Mouse (Mus musculus) lung, postnatal 14 days (tissue): ENCODE results near the gene Tmem150a.

Experiments
- DNase-seq: peaks from one replicate; pipeline ENCODE4 v3.0.0; 2021

The Tmem150a gene

GRCm38 (mm10) chr6:72355066-72355911 lies at the start of gene Tmem150a:
Tmem150a (plus strand) TSS chr6:72355447.
- peak; percentile 83 for DNase-seq

- DNase-seq, result no peak
Measured at GRCm38 (mm10) chr6:72312198-72312597, 43.0 kb upstream of the Tmem150a start.

- DNase-seq, result no peak
Measured at GRCm38 (mm10) chr6:72313124-72313867, 42.0 kb upstream of the Tmem150a start.

- no peak for DNase-seq
Measured at GRCm38 (mm10) chr6:72315384-72315783, 39.9 kb upstream of the Tmem150a start.

- no peak for DNase-seq
Measured at GRCm38 (mm10) chr6:72316044-72316443, 39.2 kb upstream of the Tmem150a start.

- no peak for DNase-seq
Measured at GRCm38 (mm10) chr6:72318440-72318839, 36.8 kb upstream of the Tmem150a start.

GRCm38 (mm10) chr6:72319019-72319418 lies 36.2 kb upstream of the Tmem150a start:
- peak; percentile 70 for DNase-seq

GRCm38 (mm10) chr6:72322936-72323335 lies 32.3 kb upstream of the Tmem150a start:
- DNase-seq, result no peak

GRCm38 (mm10) chr6:72323786-72324508 lies 31.3 kb upstream of the Tmem150a start:
- DNase-seq, result no peak

- peak; percentile 65 for DNase-seq
Measured at GRCm38 (mm10) chr6:72326274-72326673, 29.0 kb upstream of the Tmem150a start.

GRCm38 (mm10) chr6:72329019-72329418 lies 26.2 kb upstream of the Tmem150a start:
- DNase-seq, result no peak

GRCm38 (mm10) chr6:72330133-72330532 lies 25.1 kb upstream of the Tmem150a start:
- DNase-seq, result no peak

- no peak for DNase-seq
Measured at GRCm38 (mm10) chr6:72333111-72333510, 22.1 kb upstream of the Tmem150a start.

GRCm38 (mm10) chr6:72340481-72340880 lies 14.8 kb upstream of the Tmem150a start:
- DNase-seq, result no peak

- DNase-seq, result no peak
Measured at GRCm38 (mm10) chr6:72344396-72345073, 10.7 kb upstream of the Tmem150a start.

GRCm38 (mm10) chr6:72345074-72345567 lies 10.1 kb upstream of the Tmem150a start, which contains the start of gene Usp39:
Usp39 (minus strand) TSS chr6:72345184.
- peak; percentile 93 for DNase-seq

- no peak for DNase-seq
Measured at GRCm38 (mm10) chr6:72345633-72346032, 9.6 kb upstream of the Tmem150a start.

GRCm38 (mm10) chr6:72346261-72346660 lies 9.0 kb upstream of the Tmem150a start:
- DNase-seq, result no peak

- DNase-seq, result peak; percentile 76
Measured at GRCm38 (mm10) chr6:72347166-72347941, 7.9 kb upstream of the Tmem150a start, which contains the start of gene 0610030E20Rik. 0610030E20Rik (plus strand) TSS chr6:72347317.

- no peak for DNase-seq
Measured at GRCm38 (mm10) chr6:72348411-72348810, 6.8 kb upstream of the Tmem150a start.

- no peak for DNase-seq
Measured at GRCm38 (mm10) chr6:72350214-72350613, 5.0 kb upstream of the Tmem150a start.
